In the genomic region with DNA sequence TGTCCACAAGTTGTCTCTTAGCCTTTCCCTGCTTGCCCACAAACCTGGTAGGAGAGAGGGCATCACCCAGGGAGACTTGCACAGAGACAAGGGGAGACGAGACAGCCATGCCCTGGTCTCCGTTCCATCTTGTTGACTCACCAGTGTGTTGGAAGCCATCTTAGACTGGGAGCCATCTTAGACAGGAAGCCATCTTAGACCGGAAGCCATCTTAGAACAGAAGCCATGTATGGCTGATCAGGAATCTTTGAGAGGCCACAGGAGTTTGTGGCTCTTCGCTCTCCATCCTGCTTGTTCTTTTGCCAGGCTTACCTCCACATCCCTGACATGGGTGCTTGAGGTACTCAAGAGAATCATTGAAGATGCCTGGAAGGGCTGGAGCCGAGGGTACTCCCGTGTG, we compare ENCODE assay signal across 24 mouse cellular contexts.
"Had no signal": no experiment of that assay in that cellular context is flagged by ENCODE, and none has a peak within 500 bp of the region (broad histone marks: within the 10 kb centered on the region; RNA-seq: fewer than 3 reads in every experiment).

No protein-coding gene starts in this region.

- H3K36me3 ChIP-seq: embryonic facial prominence, embryonic 10.5 days; embryonic facial prominence, embryonic 12.5 days; embryonic facial prominence, embryonic 13.5 days; embryonic facial prominence, embryonic 15.5 days; forebrain, embryonic 10.5 days; forebrain, embryonic 12.5 days; forebrain, embryonic 15.5 days; heart, embryonic 10.5 days; heart, embryonic 12.5 days had no signal

- H3K4me2 ChIP-seq: embryonic facial prominence, embryonic 12.5 days; embryonic facial prominence, embryonic 13.5 days; embryonic facial prominence, embryonic 15.5 days; forebrain, embryonic 12.5 days; forebrain, embryonic 13.5 days; forebrain, embryonic 15.5 days; heart, embryonic 11.5 days; heart, embryonic 12.5 days had no signal

- H3K9me3 ChIP-seq: embryonic facial prominence, embryonic 10.5 days; embryonic facial prominence, embryonic 12.5 days; embryonic facial prominence, embryonic 13.5 days; embryonic facial prominence, embryonic 15.5 days; forebrain, embryonic 10.5 days; forebrain, embryonic 12.5 days; forebrain, embryonic 13.5 days; forebrain, embryonic 15.5 days; heart, embryonic 10.5 days; heart, embryonic 12.5 days had no signal

- H3K27me3 ChIP-seq: embryonic facial prominence, embryonic 12.5 days; embryonic facial prominence, embryonic 13.5 days; embryonic facial prominence, embryonic 15.5 days; forebrain, embryonic 12.5 days; forebrain, embryonic 15.5 days had no signal

- H3K4me3 ChIP-seq: embryonic facial prominence, embryonic 10.5 days; embryonic facial prominence, embryonic 12.5 days; embryonic facial prominence, embryonic 13.5 days; embryonic facial prominence, embryonic 15.5 days; erythroblast, embryonic 14.5 days; forebrain, embryonic 10.5 days; forebrain, embryonic 12.5 days; forebrain, embryonic 13.5 days; forebrain, embryonic 15.5 days; gastrocnemius, adult 2 months; heart, embryonic 10.5 days; heart, embryonic 12.5 days had no signal

- DNase-seq: cerebellum, postnatal 10 days; cerebellum, postnatal 14 days; cerebellum, postnatal 25 days; cerebellum, postnatal 36 days; embryo, embryonic 11 days; forebrain, postnatal 0 days; gastrocnemius, postnatal 10 days; gastrocnemius, postnatal 14 days; heart, adult 18-20 months had no signal

- H3K27ac ChIP-seq: embryonic facial prominence, embryonic 10.5 days; embryonic facial prominence, embryonic 12.5 days; embryonic facial prominence, embryonic 13.5 days; embryonic facial prominence, embryonic 15.5 days; forebrain, embryonic 10.5 days; forebrain, embryonic 12.5 days; forebrain, embryonic 13.5 days; forebrain, embryonic 15.5 days; gastrocnemius, adult 2 months; heart, embryonic 10.5 days had no signal

- H3K9ac ChIP-seq: embryonic facial prominence, embryonic 12.5 days; embryonic facial prominence, embryonic 13.5 days; embryonic facial prominence, embryonic 15.5 days; forebrain, embryonic 12.5 days; forebrain, embryonic 13.5 days; forebrain, embryonic 15.5 days; forebrain, postnatal 0 days; heart, embryonic 12.5 days had no signal

- ATAC-seq: forebrain, embryonic 13.5 days; forebrain, embryonic 14.5 days; forebrain, embryonic 15.5 days; forebrain, embryonic 16.5 days; forebrain, postnatal 0 days had no signal

- H3K4me1 ChIP-seq: embryonic facial prominence, embryonic 12.5 days; embryonic facial prominence, embryonic 13.5 days; forebrain, embryonic 10.5 days; forebrain, embryonic 12.5 days had no signal
